Mouse (Mus musculus): ENCODE data around the gene 4930556J24Rik. TPM values are rescaled to one million over a fixed set of nuclear protein-coding genes. Genes with fewer than 3 reads are reported as not detected.

The 4930556J24Rik gene
- polyA plus RNA-seq, 1 experiment from 2014 or later, result 0.25 TPM

Other genes with a start within 250 kb of the 4930556J24Rik start
- gene Osbp2, start 112.9 kb downstream of the 4930556J24Rik start, polyA plus RNA-seq (2016; fragmentation: Nextera tagmentation; extraction: Ambion mirVana), result 0.23 and 0.34 TPM in 2 replicates
- gene 4921536K21Rik, start 81.7 kb downstream of the 4930556J24Rik start, polyA plus RNA-seq (2016; fragmentation: Nextera tagmentation; extraction: Ambion mirVana), result 0.67 and 0.70 TPM in 2 replicates
- 12.9 and 17.0 TPM in 2 replicates for gene Dusp18, start 81.5 kb downstream of the 4930556J24Rik start, polyA plus RNA-seq (2016; fragmentation: Nextera tagmentation; extraction: Ambion mirVana)
- 2.5 and 2.6 TPM in 2 replicates for gene Slc35e4, start 62.1 kb downstream of the 4930556J24Rik start, polyA plus RNA-seq (2016; fragmentation: Nextera tagmentation; extraction: Ambion mirVana)
- gene Tcn2, start 44.6 kb downstream of the 4930556J24Rik start, polyA plus RNA-seq (2016; fragmentation: Nextera tagmentation; extraction: Ambion mirVana), result 19.5 and 23.9 TPM in 2 replicates
- 106 and 115 TPM in 2 replicates for gene Pes1, start 12.8 kb downstream of the 4930556J24Rik start, polyA plus RNA-seq (2016; fragmentation: Nextera tagmentation; extraction: Ambion mirVana)
- 0.55 and 1.8 TPM in 2 replicates for gene Gal3st1, start 6.9 kb upstream of the 4930556J24Rik start, polyA plus RNA-seq (2016; fragmentation: Nextera tagmentation; extraction: Ambion mirVana)
- gene Sec14l4, start 54.7 kb upstream of the 4930556J24Rik start, polyA plus RNA-seq (2016; fragmentation: Nextera tagmentation; extraction: Ambion mirVana), result 0.06 TPM in 1 of 2 replicates, not detected in the other
- gene Sec14l3, start 88.1 kb upstream of the 4930556J24Rik start, polyA plus RNA-seq (2016; fragmentation: Nextera tagmentation; extraction: Ambion mirVana), result not detected in 2 replicates
- gene Mtfp1, start 118.7 kb upstream of the 4930556J24Rik start, polyA plus RNA-seq (2016; fragmentation: Nextera tagmentation; extraction: Ambion mirVana), result 12.5 and 16.2 TPM in 2 replicates
- 1.5 and 2.7 TPM in 2 replicates for gene Sec14l2, start 146.6 kb upstream of the 4930556J24Rik start, polyA plus RNA-seq (2016; fragmentation: Nextera tagmentation; extraction: Ambion mirVana)
- 16.3 and 23.3 TPM in 2 replicates for gene Rnf215, start 158.4 kb upstream of the 4930556J24Rik start, polyA plus RNA-seq (2016; fragmentation: Nextera tagmentation; extraction: Ambion mirVana)
- gene Ccdc157, start 183.5 kb upstream of the 4930556J24Rik start, polyA plus RNA-seq (2016; fragmentation: Nextera tagmentation; extraction: Ambion mirVana), result 7.9 and 9.4 TPM in 2 replicates
- gene Sf3a1, start 183.6 kb upstream of the 4930556J24Rik start, polyA plus RNA-seq (2016; fragmentation: Nextera tagmentation; extraction: Ambion mirVana), result 101 and 105 TPM in 2 replicates
- 27.4 and 37.4 TPM in 2 replicates for gene Tbc1d10a, start 210.0 kb upstream of the 4930556J24Rik start, polyA plus RNA-seq (2016; fragmentation: Nextera tagmentation; extraction: Ambion mirVana)
- 1.8 and 2.1 TPM in 2 replicates for gene Castor1, start 241.4 kb upstream of the 4930556J24Rik start, polyA plus RNA-seq (2016; fragmentation: Nextera tagmentation; extraction: Ambion mirVana)